Mouse (Mus musculus) CH12.LX (cell line): ENCODE measurements around the gene Gm20388.

Experiments used
- EP300 ChIP-seq: IDR thresholded peaks from 2 replicates; pipeline ENCODE4 v1.6.1; 2011; ENCODE audit warnings: low read length, improper control_type of control experiment
- POLR2A ChIP-seq: IDR thresholded peaks from 2 replicates; pipeline ENCODE4 v1.6.1; 2011; ENCODE audit warnings: low read depth, mild to moderate bottlenecking, improper control_type of control experiment, low read length
- SMC3 ChIP-seq: IDR thresholded peaks from 2 replicates; pipeline ENCODE4 v1.6.1; 2011; ENCODE audit warnings: low read depth, low read length, improper control_type of control experiment
- TBP ChIP-seq: conservative IDR thresholded peaks from 2 replicates; pipeline ENCODE4 v1.6.1; 2011; ENCODE audit warnings: low read depth, low read length, improper control_type of control experiment
- USF2 ChIP-seq: conservative IDR thresholded peaks from 2 replicates; pipeline ENCODE4 v1.6.1; 2011; ENCODE audit warnings: low read depth, low read length, improper control_type of control experiment
- ZC3H11A ChIP-seq: IDR thresholded peaks from 2 replicates; pipeline ENCODE4 v1.6.1; 2012; ENCODE audit warnings: low read depth, mild to moderate bottlenecking, inconsistent platforms, low read length, improper control_type of control experiment
- ZKSCAN1 ChIP-seq: IDR thresholded peaks from 2 replicates; pipeline ENCODE4 v1.6.1; 2012; ENCODE audit warnings: low read depth, inconsistent platforms, low read length, improper control_type of control experiment, borderline replicate concordance

GRCm38 (mm10) chr8:122735542-122736473, 2825.2 kb downstream of the Gm20388 start:
- TF ChIP-seq SMC3: no peak
- no peak for TF ChIP-seq POLR2A
- TF ChIP-seq EP300: no peak
- no peak for TF ChIP-seq USF2
- TF ChIP-seq ZKSCAN1: no peak
- TF ChIP-seq ZC3H11A: no peak
- no peak for TF ChIP-seq TBP
